Mouse (Mus musculus): ENCODE data around the gene Aebp2.
"Not testable (repeated sequence)": the region's sequence is repeated elsewhere in the genome, so short reads cannot be mapped to it uniquely, and the experiment has no call there.

DNA sequence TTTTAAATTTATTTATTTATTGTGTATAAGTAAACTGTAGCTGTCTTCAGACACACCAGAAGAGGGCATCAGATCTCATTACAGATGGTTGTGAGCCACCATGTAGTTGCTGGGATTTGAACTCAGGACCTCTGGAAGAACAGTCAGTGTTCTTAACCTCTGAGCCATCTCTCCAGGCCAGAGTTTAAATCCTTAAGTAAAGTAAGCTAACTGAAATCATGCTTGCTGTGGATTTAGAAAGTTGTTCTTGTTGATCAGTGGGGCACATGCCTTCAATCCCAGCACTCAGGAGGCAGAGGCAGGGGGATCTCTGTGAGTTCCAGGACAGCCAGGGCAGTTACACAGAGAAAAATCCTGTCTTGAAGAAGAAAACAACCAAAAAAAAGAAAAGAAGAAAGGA, 43.5 kb upstream of the Aebp2 start:
- TF ChIP-seq CTCF, EP300 (IDR thresholded peaks at IDR 0.05; ENCODE audit: low read depth): not testable (repeated sequence)

All from heart, postnatal 0 days (tissue).